Mouse (Mus musculus) liver, embryonic 13.5 days (tissue): Measurements from ENCODE around the gene Olfr744. TPM values are rescaled to one million over a fixed set of nuclear protein-coding genes. Genes with fewer than 3 reads are reported as not detected.
"Not testable (repeated sequence)": the region's sequence is repeated elsewhere in the genome, so short reads cannot be mapped to it uniquely, and the experiment has no call there.

Source experiments
- ATAC-seq: fragments of 200-750 bp; cut with Nextera tagmentation; 2 replicates; pipeline ENCODE4 v1.8.0; 2017; ENCODE audit warnings: low read depth, mild to moderate bottlenecking, moderate number of reproducible peaks, moderate library complexity
- DNase-seq: peaks from one replicate; pipeline ENCODE4 v3.0.0; 2022
- H3K27ac ChIP-seq: fragments of 300-500 bp; sonication (generic); 2 replicates; pipeline ENCODE4 v1.5.1; 2015; ENCODE audit warnings: moderate library complexity, mild to moderate bottlenecking, inconsistent platforms
- H3K27me3 ChIP-seq: fragments of 300-500 bp; sonication (generic); 2 replicates; pipeline ENCODE4 v1.6.1; 2015; ENCODE audit warnings: mild to moderate bottlenecking, inconsistent platforms
- H3K36me3 ChIP-seq: fragments of 300-500 bp; sonication (generic); 2 replicates; pipeline ENCODE4 v1.6.1; 2015; ENCODE audit warnings: mild to moderate bottlenecking, inconsistent platforms
- H3K4me1 ChIP-seq: fragments of 300-500 bp; sonication (generic); replicated peaks from 2 replicates; pipeline ENCODE4 v1.6.1; 2015; ENCODE audit warnings: inconsistent platforms
- H3K4me2 ChIP-seq: fragments of 300-500 bp; sonication (generic); 2 replicates; pipeline ENCODE4 v1.6.1; 2015; ENCODE audit warnings: inconsistent platforms, mild to moderate bottlenecking, moderate library complexity
- H3K4me3 ChIP-seq: fragments of 300-500 bp; sonication (generic); replicated peaks from 2 replicates; pipeline ENCODE4 v1.5.1; 2015; ENCODE audit warnings: mild to moderate bottlenecking, inconsistent platforms
- H3K9ac ChIP-seq: fragments of 300-500 bp; sonication (generic); 2 replicates; pipeline ENCODE4 v1.6.1; 2015; ENCODE audit warnings: mild to moderate bottlenecking, inconsistent platforms
- H3K9me3 ChIP-seq: fragments of 300-500 bp; sonication (generic); replicated peaks from 2 replicates; pipeline ENCODE4 v1.6.1; 2016; ENCODE audit warnings: inconsistent platforms
- WGBS: fragments of 180-500 bp; shearing (Covaris S2); methylation state at CpG from one replicate; pipeline ENCODE4 v1.1.7; 2015; ENCODE audit not compliant: insufficient replicate concordance; 5-methylcytosine and 5-hydroxymethylcytosine counted together
- polyA plus RNA-seq: library from polyadenylated mRNA; unstranded; fragments of >200 nt; fragmentation: Nextera tagmentation; extraction: Ambion mirVana; gene quantifications from 2 replicates; pipeline ENCODE4 v1.2.1, GENCODE M21; 2015

The Olfr744 gene
- polyA plus RNA-seq = not detected in 2 replicates

DNA sequence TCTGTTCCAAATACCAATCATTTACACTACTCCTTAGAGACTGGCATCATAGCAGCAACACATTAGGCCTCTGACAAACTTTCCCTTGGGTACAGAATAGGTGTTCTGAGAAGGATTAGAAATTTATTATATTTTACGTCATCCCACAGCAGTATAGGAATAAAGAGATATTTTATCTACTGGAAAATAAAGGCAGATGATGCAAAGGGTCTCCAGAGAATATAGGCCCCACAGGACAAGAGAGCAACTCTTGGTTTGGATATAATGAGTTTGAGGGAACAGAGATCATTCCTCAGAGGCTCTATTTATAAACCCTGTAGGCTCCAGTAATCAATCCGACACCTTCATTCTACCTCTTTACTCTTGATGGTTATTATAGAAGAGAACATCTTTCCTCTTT is at the start of gene Olfr744:
Gene Olfr744, plus strand, starts transcription at position 301 of the 400 bp plus-strand sequence.
- no peak within 1 kb of the TSS for H3K9ac ChIP-seq
- no peaks in the 10 kb centered on the region for H3K4me1 ChIP-seq
- DNase-seq = no peak
- H3K36me3 ChIP-seq = no peaks in the 10 kb centered on the region
- no peaks in the 10 kb centered on the region for H3K27me3 ChIP-seq
- no peak within 1 kb of the TSS for H3K4me3 ChIP-seq
- no peak within 1 kb of the TSS for H3K4me2 ChIP-seq
- WGBS = 66% methylated on average over 2 of the region's 2 CpGs
- no peak within 1 kb of the TSS for H3K27ac ChIP-seq
- H3K9me3 ChIP-seq = no peaks in the 10 kb centered on the region
- ATAC-seq = no peak

GRCm38 (mm10) chr14:50573056-50573455 is 41.6 kb upstream of the Olfr744 start:
- not testable (repeated sequence) for H3K27me3 ChIP-seq, H3K9ac ChIP-seq, ATAC-seq, H3K4me3 ChIP-seq, H3K9me3 ChIP-seq, H3K4me2 ChIP-seq, H3K36me3 ChIP-seq, DNase-seq, H3K27ac ChIP-seq, H3K4me1 ChIP-seq
- WGBS = 50% methylated on average over 1 of the region's 1 CpGs

- Histone ChIP-seq H3K4me2 (no peak within 1 kb of the TSS), H3K4me1 (no peaks in the 10 kb centered on the region), H3K36me3 (no peaks in the 10 kb centered on the region), H3K9me3 (no peaks in the 10 kb centered on the region), H3K27ac (no peak within 1 kb of the TSS), H3K9ac (no peak within 1 kb of the TSS), H3K4me3 (no peak within 1 kb of the TSS), H3K27me3 (no peaks in the 10 kb centered on the region)
- 57% methylated on average over 2 of the region's 2 CpGs for WGBS
- ATAC-seq = no peak
- no peak for DNase-seq
Observed at GRCm38 (mm10) chr14:50639088-50639487, 24.4 kb downstream of the Olfr744 start, which contains the start of gene Olfr745. Gene Olfr745, plus strand, starts transcription at chr14:50639388.

DNA sequence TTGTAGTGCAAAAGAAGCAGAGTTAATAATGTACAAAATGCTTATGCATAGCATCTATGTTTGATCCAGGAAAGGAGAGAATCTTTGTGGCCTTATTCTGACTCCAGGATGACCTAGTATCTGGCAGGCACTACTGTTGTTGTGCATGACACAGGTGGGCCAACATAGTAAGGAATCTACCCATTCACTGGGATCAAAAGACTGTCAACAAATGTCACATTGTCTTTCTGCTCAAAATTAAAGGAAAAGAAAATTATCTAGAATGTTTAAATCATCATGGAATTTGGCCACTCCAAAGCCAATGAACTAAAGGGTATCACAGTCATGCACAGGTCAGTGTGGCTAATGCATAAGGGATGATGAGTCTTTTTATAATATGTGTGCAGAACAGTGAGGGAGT is 32.1 kb downstream of the Olfr744 start, which contains the start of gene Olfr746:
Gene Olfr746, plus strand, starts transcription at position 301 of the 400 bp plus-strand sequence.
- DNase-seq = no peak
- no peaks in the 10 kb centered on the region for H3K9me3 ChIP-seq
- H3K36me3 ChIP-seq = no peaks in the 10 kb centered on the region
- no peak within 1 kb of the TSS for H3K9ac ChIP-seq
- H3K27me3 ChIP-seq = no peaks in the 10 kb centered on the region
- H3K27ac ChIP-seq = no peak within 1 kb of the TSS
- H3K4me3 ChIP-seq = no peak within 1 kb of the TSS
- no peak within 1 kb of the TSS for H3K4me2 ChIP-seq
- no peaks in the 10 kb centered on the region for H3K4me1 ChIP-seq
- no peak for ATAC-seq

Other genes with a start within 250 kb of the Olfr744 start
- gene Olfr736, start 233.7 kb upstream of the Olfr744 start, polyA plus RNA-seq = not detected in 2 replicates
- gene Olfr738, start 207.3 kb upstream of the Olfr744 start, polyA plus RNA-seq = not detected in 2 replicates
- gene Olfr739, start 196.3 kb upstream of the Olfr744 start, polyA plus RNA-seq = not detected in 2 replicates
- not detected in 2 replicates for gene Olfr740, start 169.3 kb upstream of the Olfr744 start, polyA plus RNA-seq
- gene Olfr741, start 142.1 kb upstream of the Olfr744 start, polyA plus RNA-seq = not detected in 2 replicates
- gene Olfr742, start 111.3 kb upstream of the Olfr744 start, polyA plus RNA-seq = not detected in 2 replicates
- gene Olfr743, start 93.0 kb upstream of the Olfr744 start, polyA plus RNA-seq = not detected in 2 replicates
- not detected in 2 replicates for gene Olfr745, start 24.5 kb downstream of the Olfr744 start, polyA plus RNA-seq
- not detected in 2 replicates for gene Olfr746, start 32.2 kb downstream of the Olfr744 start, polyA plus RNA-seq
- gene Olfr747, start 78.3 kb downstream of the Olfr744 start, polyA plus RNA-seq = not detected in 2 replicates
- gene Olfr748, start 92.5 kb downstream of the Olfr744 start, polyA plus RNA-seq = not detected in 2 replicates
- gene Olfr749, start 130.2 kb downstream of the Olfr744 start, polyA plus RNA-seq = not detected in 2 replicates
- 21.5 and 22.3 TPM in 2 replicates for gene Ttc5, start 170.6 kb downstream of the Olfr744 start, polyA plus RNA-seq
- not detected in 2 replicates for gene Ccnb1ip1, start 192.9 kb downstream of the Olfr744 start, polyA plus RNA-seq
- gene Parp2, start 193.0 kb downstream of the Olfr744 start, polyA plus RNA-seq = 39.5 and 43.8 TPM in 2 replicates